Mouse (Mus musculus) left cerebral cortex, adult 11 months (tissue): ENCODE data around the gene Zfp276.
A peak's percentile ranks its signal among the peaks of the same experiment; 100 is the strongest.

Source experiments
- DNase-seq: peaks from one replicate; pipeline ENCODE4 v3.0.0; 2022; ENCODE audit warnings: low spot score

The Zfp276 gene

GRCm38 (mm10) chr8:123290679-123291078 is 36.7 kb downstream of the Zfp276 start:
- DNase-seq, result no peak

GRCm38 (mm10) chr8:123291716-123292115 is 37.7 kb downstream of the Zfp276 start:
- no peak for DNase-seq

GRCm38 (mm10) chr8:123292281-123292680 is 38.3 kb downstream of the Zfp276 start:
- no peak for DNase-seq

GRCm38 (mm10) chr8:123292785-123293184 is 38.8 kb downstream of the Zfp276 start:
- DNase-seq, result no peak

GRCm38 (mm10) chr8:123298301-123298700 is 44.3 kb downstream of the Zfp276 start:
- DNase-seq, result no peak

- no peak for DNase-seq
These were observed 54.7 kb downstream of the Zfp276 start for GRCm38 (mm10) chr8:123308738-123309137.

- no peak for DNase-seq
These were observed 63.9 kb downstream of the Zfp276 start for GRCm38 (mm10) chr8:123317781-123318466.

GRCm38 (mm10) chr8:123318467-123318911 is 64.5 kb downstream of the Zfp276 start, which contains the start of gene Fanca:
Gene Fanca (minus strand): TSS chr8:123318576.
- DNase-seq, result peak; percentile 82
